Mouse (Mus musculus) limb, embryonic 12.5 days (tissue): ENCODE data around the gene C1qa. TPM values are rescaled to one million over a fixed set of nuclear protein-coding genes. Genes with fewer than 3 reads are reported as not detected.

ENCODE experiments used
- ATAC-seq: fragments of 200-750 bp; cut with Nextera tagmentation; 2 replicates; pipeline ENCODE4 v1.8.0; 2017; ENCODE audit warnings: low read depth, moderate TSS enrichment; ENCODE audit not compliant: insufficient number of reproducible peaks, insufficient read depth, low FRiP score, low TSS enrichment
- H3K27ac ChIP-seq: fragments of 300-500 bp; sonication (generic); 2 replicates; pipeline ENCODE4 v1.5.1; 2016; ENCODE audit warnings: mild to moderate bottlenecking, moderate library complexity
- H3K27me3 ChIP-seq: fragments of 300-500 bp; sonication (generic); 2 replicates; pipeline ENCODE4 v1.6.1; 2016; ENCODE audit warnings: mild to moderate bottlenecking, moderate library complexity
- H3K36me3 ChIP-seq: fragments of 300-500 bp; sonication (generic); 2 replicates; pipeline ENCODE4 v1.6.1; 2016; ENCODE audit warnings: mild to moderate bottlenecking, moderate library complexity
- H3K4me1 ChIP-seq: fragments of 300-500 bp; sonication (generic); replicated peaks from 2 replicates; pipeline ENCODE4 v1.6.1; 2016
- H3K4me2 ChIP-seq: fragments of 300-500 bp; sonication (generic); 2 replicates; pipeline ENCODE4 v1.6.1; 2016; ENCODE audit warnings: mild to moderate bottlenecking, moderate library complexity
- H3K4me3 ChIP-seq: fragments of 300-500 bp; sonication (generic); replicated peaks from 2 replicates; pipeline ENCODE4 v1.5.1; 2016; ENCODE audit warnings: mild to moderate bottlenecking
- H3K9ac ChIP-seq: fragments of 300-500 bp; sonication (generic); replicated peaks from 2 replicates; pipeline ENCODE4 v1.6.1; 2016; ENCODE audit warnings: mild to moderate bottlenecking, moderate library complexity
- H3K9me3 ChIP-seq: fragments of 300-500 bp; sonication (generic); 2 replicates; pipeline ENCODE4 v1.6.1; 2016; ENCODE audit warnings: mild to moderate bottlenecking, moderate library complexity
- WGBS: fragments of 180-500 bp; shearing (Covaris S2); methylation state at CpG from one replicate; pipeline ENCODE4 v1.1.7; 2016; 5-methylcytosine and 5-hydroxymethylcytosine counted together
- polyA plus RNA-seq: library from polyadenylated mRNA; unstranded; fragments of >200 nt; fragmentation: Nextera tagmentation; extraction: Ambion mirVana; gene quantifications from 2 replicates; pipeline ENCODE4 v1.2.1, GENCODE M21; 2016

The C1qa gene
- polyA plus RNA-seq, 1 experiment from 2014 or later = 11.4 TPM

- Histone ChIP-seq H3K9ac (no peak within 1 kb of the TSS), H3K4me1 (no peaks in the 10 kb centered on the region), H3K27ac (no peak within 1 kb of the TSS), H3K4me2 (no peak within 1 kb of the TSS), H3K9me3 (no peaks in the 10 kb centered on the region), H3K27me3 (peaks cover 14% of the 10 kb centered on the region), H3K36me3 (no peaks in the 10 kb centered on the region), H3K4me3 (no peak within 1 kb of the TSS)
- 65% methylated on average over 7 of the region's 7 CpGs for WGBS
- no peak for ATAC-seq
Measured at GRCm38 (mm10) chr4:136886101-136886500, 12.5 kb downstream of the C1qa start, which contains the start of gene C1qb. Gene C1qb (minus strand): TSS chr4:136886187.

- no peaks in the 10 kb centered on the region for H3K9me3 ChIP-seq
- no peak overlapping the region for H3K9ac ChIP-seq
- no peak for ATAC-seq
- no peak overlapping the region for H3K4me2 ChIP-seq
- peaks cover 4% of the 10 kb centered on the region; the same call in 1 of the 2 replicates for H3K27me3 ChIP-seq
- H3K4me1 ChIP-seq = no peaks in the 10 kb centered on the region
- H3K27ac ChIP-seq = no peak overlapping the region
- 21% methylated on average over 5 of the region's 5 CpGs for WGBS
- H3K4me3 ChIP-seq = no peak overlapping the region
- H3K36me3 ChIP-seq = no peaks in the 10 kb centered on the region
Measured at GRCm38 (mm10) chr4:136878601-136879000, 20.0 kb downstream of the C1qa start.

- H3K36me3 ChIP-seq = no peaks in the 10 kb centered on the region
- no peak overlapping the region for H3K27ac ChIP-seq
- H3K9me3 ChIP-seq = no peaks in the 10 kb centered on the region
- no peaks in the 10 kb centered on the region for H3K4me1 ChIP-seq
- 45% methylated on average over 8 of the region's 8 CpGs for WGBS
- H3K9ac ChIP-seq = no peak overlapping the region
- no peak overlapping the region for H3K4me3 ChIP-seq
- ATAC-seq = no peak
- H3K27me3 ChIP-seq = peaks cover 4% of the 10 kb centered on the region; the same call in 1 of the 2 replicates
- H3K4me2 ChIP-seq = no peak overlapping the region
Measured at GRCm38 (mm10) chr4:136878171-136878570, 20.4 kb downstream of the C1qa start.

GRCm38 (mm10) chr4:136876971-136877370 is 21.6 kb downstream of the C1qa start:
- Histone ChIP-seq H3K9ac (no peak overlapping the region), H3K9me3 (no peaks in the 10 kb centered on the region), H3K27ac (no peak overlapping the region), H3K27me3 (peaks cover 4% of the 10 kb centered on the region; the same call in 1 of the 2 replicates), H3K36me3 (no peaks in the 10 kb centered on the region), H3K4me3 (no peak overlapping the region), H3K4me1 (no peaks in the 10 kb centered on the region), H3K4me2 (no peak overlapping the region)
- WGBS = 21% methylated on average over 7 of the region's 7 CpGs
- ATAC-seq = no peak

GRCm38 (mm10) chr4:136875012-136875411 is 23.6 kb downstream of the C1qa start:
- 91% methylated on average over 14 of the region's 14 CpGs for WGBS

GRCm38 (mm10) chr4:136868371-136868770 is 30.2 kb downstream of the C1qa start:
- H3K4me2 ChIP-seq = no peak overlapping the region
- ATAC-seq = no peak
- H3K36me3 ChIP-seq = no peaks in the 10 kb centered on the region
- no peak overlapping the region for H3K9ac ChIP-seq
- no peak overlapping the region for H3K4me3 ChIP-seq
- H3K9me3 ChIP-seq = no peaks in the 10 kb centered on the region
- peaks cover 20% of the 10 kb centered on the region for H3K4me1 ChIP-seq
- 76% methylated on average over 6 of the region's 6 CpGs for WGBS
- no peak overlapping the region for H3K27ac ChIP-seq
- 0 out of 2 replicates have a peak, but pooled peaks cover 12% of the 10 kb centered on the region for H3K27me3 ChIP-seq

More at GRCm38 (mm10) chr4:136875012-136875411, 23.6 kb downstream of the C1qa start:
- Histone ChIP-seq H3K9ac (no peak overlapping the region), H3K9me3 (no peaks in the 10 kb centered on the region), H3K4me1 (no peaks in the 10 kb centered on the region), H3K36me3 (no peaks in the 10 kb centered on the region), H3K27me3 (0 out of 2 replicates have a peak, but pooled peaks cover 2% of the 10 kb centered on the region), H3K4me3 (no peak overlapping the region), H3K4me2 (no peak overlapping the region), H3K27ac (no peak overlapping the region)
- ATAC-seq = no peak

GRCm38 (mm10) chr4:136867690-136868345 is 30.8 kb downstream of the C1qa start:
- 11% methylated on average over 12 of the region's 12 CpGs for WGBS
- H3K4me1 ChIP-seq = peaks cover 20% of the 10 kb centered on the region
- H3K9ac ChIP-seq = no peak overlapping the region
- H3K27me3 ChIP-seq = 0 out of 2 replicates have a peak, but pooled peaks cover 17% of the 10 kb centered on the region
- no peak for ATAC-seq
- no peaks in the 10 kb centered on the region for H3K36me3 ChIP-seq
- H3K27ac ChIP-seq = no peak overlapping the region
- peak overlapping the region; percentile 19; the same call in 1 of the 2 replicates for H3K4me2 ChIP-seq
- no peak overlapping the region for H3K4me3 ChIP-seq
- no peaks in the 10 kb centered on the region for H3K9me3 ChIP-seq

GRCm38 (mm10) chr4:136865531-136865930 is 33.1 kb downstream of the C1qa start:
- WGBS = 59% methylated on average over 5 of the region's 5 CpGs

GRCm38 (mm10) chr4:136864751-136865470 is 33.7 kb downstream of the C1qa start:
- H3K36me3 ChIP-seq = no peaks in the 10 kb centered on the region
- peaks cover 28% of the 10 kb centered on the region for H3K4me1 ChIP-seq
- ATAC-seq = no peak
- peak overlapping the region; percentile 29 for H3K4me2 ChIP-seq
- WGBS = 8% methylated on average over 15 of the region's 15 CpGs
- H3K27ac ChIP-seq = no peak overlapping the region
- H3K27me3 ChIP-seq = peaks cover 26% of the 10 kb centered on the region; the same call in 1 of the 2 replicates
- no peak overlapping the region for H3K9ac ChIP-seq
- no peak overlapping the region for H3K4me3 ChIP-seq
- H3K9me3 ChIP-seq = no peaks in the 10 kb centered on the region

More at GRCm38 (mm10) chr4:136865531-136865930, 33.1 kb downstream of the C1qa start:
- no peaks in the 10 kb centered on the region for H3K9me3 ChIP-seq
- no peak overlapping the region for H3K9ac ChIP-seq
- H3K36me3 ChIP-seq = no peaks in the 10 kb centered on the region
- H3K27ac ChIP-seq = no peak overlapping the region
- H3K4me1 ChIP-seq = peaks cover 28% of the 10 kb centered on the region
- no peak for ATAC-seq
- H3K4me2 ChIP-seq = no peak overlapping the region
- no peak overlapping the region for H3K4me3 ChIP-seq
- H3K27me3 ChIP-seq = peaks cover 28% of the 10 kb centered on the region; the same call in 1 of the 2 replicates

GRCm38 (mm10) chr4:136863517-136863916 is 35.1 kb downstream of the C1qa start:
- Histone ChIP-seq H3K27me3 (peaks cover 22% of the 10 kb centered on the region; the same call in 1 of the 2 replicates), H3K9me3 (no peaks in the 10 kb centered on the region), H3K36me3 (no peaks in the 10 kb centered on the region), H3K4me2 (no peak overlapping the region), H3K4me3 (no peak overlapping the region), H3K4me1 (peaks cover 28% of the 10 kb centered on the region), H3K27ac (no peak overlapping the region), H3K9ac (no peak overlapping the region)
- WGBS = 54% methylated on average over 9 of the region's 9 CpGs
- ATAC-seq = no peak

- 73% methylated on average over 2 of the region's 2 CpGs for WGBS
- Histone ChIP-seq H3K27ac (no peak overlapping the region), H3K36me3 (no peaks in the 10 kb centered on the region), H3K4me3 (no peak overlapping the region), H3K4me1 (peaks cover 21% of the 10 kb centered on the region), H3K9ac (no peak overlapping the region), H3K9me3 (no peaks in the 10 kb centered on the region), H3K4me2 (no peak overlapping the region), H3K27me3 (peaks cover 22% of the 10 kb centered on the region; the same call in 1 of the 2 replicates)
- ATAC-seq = no peak
Measured at GRCm38 (mm10) chr4:136862411-136862810, 36.2 kb downstream of the C1qa start.
